Mouse (Mus musculus) CH12.LX (cell line): ENCODE results near the gene Bud13. TPM values are rescaled to one million over a fixed set of nuclear protein-coding genes. Genes with fewer than 3 reads are reported as not detected.

Source experiments
- DNase-seq: peaks from one replicate; pipeline ENCODE4 v3.0.0-alpha.2; 2013; ENCODE audit errors: extremely low read depth
- H3K27ac ChIP-seq: 2 replicates; pipeline ENCODE4 v1.5.1; 2012; ENCODE audit warnings: low read depth, mild to moderate bottlenecking, control low read depth, moderate library complexity; ENCODE audit not compliant: insufficient read depth
- H3K27me3 ChIP-seq: replicated peaks from 2 replicates; pipeline ENCODE3; 2012; ENCODE audit warnings: inconsistent platforms
- H3K36me3 ChIP-seq, 2 experiments: replicated peaks in 1 of 2; 2 replicates each; pipeline versions ENCODE3 to v1.6.1; 2012; ENCODE audit warnings: inconsistent platforms in 1 of 2, low read length in 1 of 2, mild to moderate bottlenecking in 1 of 2, mixed read lengths in 1 of 2, moderate library complexity in 1 of 2; ENCODE audit not compliant: control insufficient read depth in 1 of 2, insufficient read depth in 1 of 2
- H3K4me1 ChIP-seq, 2 experiments: 2 replicates each; pipeline ENCODE4 v1.6.1; 2012; ENCODE audit warnings: inconsistent platforms in 1 of 2, moderate library complexity in 1 of 2; ENCODE audit not compliant: insufficient read depth in 2 of 2, control insufficient read depth in 1 of 2
- H3K4me2 ChIP-seq: 2 replicates; pipeline ENCODE4 v1.6.1; 2012; ENCODE audit warnings: low read depth, mild to moderate bottlenecking, control low read depth; ENCODE audit not compliant: poor library complexity, insufficient read depth, severe bottlenecking
- H3K4me3 ChIP-seq, 3 experiments: fragments of 150-350 bp in 1 of 3; sonication (generic) in 1 of 3; replicated peaks in 1 of 3; 2 replicates each; pipeline versions ENCODE3 to v1.5.1; 2011 to 2012; ENCODE audit warnings: low read depth in 2 of 3, low read length in 2 of 3, mild to moderate bottlenecking in 2 of 3, moderate library complexity in 2 of 3, control low read depth in 1 of 3, improper control_type of control experiment in 1 of 3, inconsistent platforms in 1 of 3, mixed read lengths in 1 of 3; ENCODE audit not compliant: poor library complexity in 1 of 3
- H3K79me2 ChIP-seq: replicated peaks from 2 replicates; pipeline ENCODE4 v1.6.1; 2012; ENCODE audit warnings: mild to moderate bottlenecking, moderate library complexity; ENCODE audit not compliant: control insufficient read depth, poor library complexity, insufficient read depth, severe bottlenecking; ENCODE audit errors: extremely low read depth
- H3K9ac ChIP-seq: 2 replicates; pipeline ENCODE4 v1.6.1; 2012; ENCODE audit warnings: low read depth, mild to moderate bottlenecking, control low read depth, moderate library complexity; ENCODE audit not compliant: insufficient read depth
- H3K9me3 ChIP-seq: replicated peaks from 2 replicates; pipeline ENCODE3; 2012; ENCODE audit warnings: low read length, inconsistent platforms, mixed read lengths
- ELF1 ChIP-seq: IDR thresholded peaks from 2 replicates; pipeline ENCODE4 v1.6.1; 2014; ENCODE audit warnings: low read depth, mild to moderate bottlenecking, inconsistent platforms, low read length, improper control_type of control experiment
- GABPA ChIP-seq: IDR thresholded peaks from 2 replicates; pipeline ENCODE4 v1.6.1; 2012; ENCODE audit warnings: low read depth, low read length, improper control_type of control experiment, inconsistent platforms; ENCODE audit not compliant: insufficient replicate concordance
- HCFC1 ChIP-seq: IDR thresholded peaks from 2 replicates; pipeline ENCODE4 v1.6.1; 2012; ENCODE audit warnings: low read depth, mild to moderate bottlenecking, inconsistent platforms, low read length, improper control_type of control experiment
- IRF4 ChIP-seq: IDR thresholded peaks from 2 replicates; pipeline ENCODE4 v1.6.1; 2014; ENCODE audit warnings: low read depth, mild to moderate bottlenecking, inconsistent platforms, low read length, improper control_type of control experiment
- MAX ChIP-seq: IDR thresholded peaks from 2 replicates; pipeline ENCODE4 v1.6.1; 2011; ENCODE audit warnings: low read length, improper control_type of control experiment
- MAZ ChIP-seq: IDR thresholded peaks from 2 replicates; pipeline ENCODE4 v1.6.1; 2012; ENCODE audit warnings: low read depth, mild to moderate bottlenecking, inconsistent platforms, low read length, improper control_type of control experiment, moderate library complexity
- MYC ChIP-seq: IDR thresholded peaks from 2 replicates; pipeline ENCODE4 v1.6.1; 2011; ENCODE audit warnings: low read depth, mild to moderate bottlenecking, improper control_type of control experiment, low read length
- NELFE ChIP-seq: IDR thresholded peaks from 2 replicates; pipeline ENCODE4 v1.6.1; 2011; ENCODE audit warnings: low read depth, low read length, improper control_type of control experiment
- POLR2A ChIP-seq: IDR thresholded peaks from 2 replicates; pipeline ENCODE4 v1.6.1; 2011; ENCODE audit warnings: low read depth, mild to moderate bottlenecking, improper control_type of control experiment, low read length
- SMC3 ChIP-seq: IDR thresholded peaks from 2 replicates; pipeline ENCODE4 v1.6.1; 2011; ENCODE audit warnings: low read depth, low read length, improper control_type of control experiment
- UBTF ChIP-seq: IDR thresholded peaks from 2 replicates; pipeline ENCODE4 v1.6.1; 2012; ENCODE audit warnings: low read depth, mild to moderate bottlenecking, inconsistent platforms, low read length, improper control_type of control experiment, moderate library complexity
- USF1 ChIP-seq: IDR thresholded peaks from 2 replicates; pipeline ENCODE4 v1.6.1; 2014; ENCODE audit warnings: low read depth, mild to moderate bottlenecking, inconsistent platforms, low read length, improper control_type of control experiment
- ZC3H11A ChIP-seq: IDR thresholded peaks from 2 replicates; pipeline ENCODE4 v1.6.1; 2012; ENCODE audit warnings: low read depth, mild to moderate bottlenecking, inconsistent platforms, low read length, improper control_type of control experiment
- ZMIZ1 ChIP-seq: IDR thresholded peaks from 2 replicates; pipeline ENCODE4 v1.6.1; 2012; ENCODE audit warnings: low read depth, mild to moderate bottlenecking, inconsistent platforms, low read length, improper control_type of control experiment
- dilution Hi-C: fragments of 300-500 bp; cut with MboI; formaldehyde crosslinking; loops from 2 replicates; pipeline ENCODE4 v1.14.3; 2020; ENCODE audit warnings: low sequenced_read_pairs; ENCODE audit not compliant: extremely low pct_unique_long_range_greater_than_20kb, extremely low pct_ligation_motif_present
- in situ Hi-C: fragments of 300-500 bp; cut with MboI; formaldehyde crosslinking; loops from 3 replicates; pipeline ENCODE4 v1.14.3; 2019; ENCODE audit warnings: low sequenced_read_pairs, low pct_ligation_motif_present, low pct_unique_long_range_greater_than_20kb, mixed read lengths
- polyA plus RNA-seq: library from polyadenylated mRNA; unstranded; fragments of >175 nt; gene quantifications from 2 replicates; pipeline ENCODE4 v1.2.1, GENCODE M21; 2012; ENCODE audit warnings: low read depth; ENCODE audit not compliant: insufficient read length
- total RNA-seq, 2 experiments: library from RNA; depleted of rRNA; stranded (reverse); fragments of 300-350 nt in 1 of 2; fragments of >200 nt in 1 of 2; gene quantifications; 2 replicates each; pipeline ENCODE4 v1.2.3; 2012 to 2014

Gene Bud13
- total and polyA plus RNA-seq, 3 experiments, result 14.4 to 32.5 (median 15.9) TPM

DNA sequence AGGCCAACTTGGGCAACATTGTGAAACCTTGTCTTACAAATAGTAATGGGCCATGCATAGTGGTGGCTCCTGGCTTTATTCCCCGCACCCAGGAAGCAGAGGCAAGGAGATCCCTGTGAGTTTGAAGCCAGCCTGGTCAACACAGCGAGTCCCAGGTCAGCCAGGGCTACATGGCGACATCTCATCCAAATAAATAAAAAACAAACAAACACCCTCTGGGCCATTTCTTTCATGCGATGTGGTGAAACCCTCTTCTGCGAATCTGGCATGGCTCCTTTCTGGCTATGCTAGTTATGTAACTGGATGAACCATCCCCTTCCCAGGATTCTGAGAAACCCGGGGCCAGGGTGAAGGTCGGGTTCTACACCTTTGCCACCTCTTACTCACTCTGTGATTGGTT, 26.6 kb upstream of the Bud13 start:
- Histone ChIP-seq H3K27ac (no peak overlapping the region), H3K4me1 (peaks cover 3 to 12% of the 10 kb centered on the region in 2 experiments), H3K4me3 (no peak overlapping the region), H3K9ac (no peak overlapping the region), H3K27me3 (peaks cover 2% of the 10 kb centered on the region), H3K79me2 (no peaks in the 10 kb centered on the region), H3K4me2 (no peak overlapping the region), H3K36me3 (no peaks in the 10 kb centered on the region), H3K9me3 (no peaks in the 10 kb centered on the region)
- DNase-seq, result no peak
- in situ Hi-C loops (no loop called here), dilution Hi-C loops (no loop called here)
- TF ChIP-seq GABPA, result no peak
- no peak for TF ChIP-seq MAZ
- TF ChIP-seq USF1, result no peak

DNA sequence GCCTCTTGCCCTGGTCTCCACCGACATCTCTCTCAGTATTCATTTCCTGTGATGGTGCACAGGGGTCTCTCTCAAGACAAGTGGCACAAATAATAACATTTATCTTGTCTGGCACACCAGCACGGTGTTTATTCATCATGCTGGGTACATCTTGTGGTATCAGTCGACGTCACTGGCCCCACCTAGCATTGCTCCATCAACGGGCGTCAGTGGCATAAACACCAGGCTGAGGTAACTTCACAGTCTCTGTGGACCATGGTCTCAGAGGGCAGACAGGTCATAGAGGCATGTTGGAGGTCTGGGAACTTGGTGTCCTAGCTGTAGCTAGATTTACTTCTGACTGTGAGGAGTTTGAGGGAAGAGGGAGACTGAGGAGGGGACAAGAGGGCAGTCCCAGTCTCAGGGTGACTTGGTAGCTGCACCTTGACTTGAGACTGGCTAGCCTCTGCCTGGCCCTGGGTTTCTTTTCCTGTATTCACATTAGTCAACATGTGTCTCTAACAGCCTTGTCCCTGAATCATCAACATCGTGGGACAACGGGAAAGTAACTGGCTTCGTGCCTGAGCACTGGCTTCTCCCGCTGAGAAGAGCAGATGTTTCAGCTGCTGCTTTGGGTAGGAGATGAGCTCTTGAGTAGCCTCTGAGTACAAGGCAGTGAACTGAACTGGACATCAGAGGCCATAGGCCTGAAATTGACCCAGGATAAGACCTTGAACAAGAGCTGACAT, 26.0 kb upstream of the Bud13 start:
- Histone ChIP-seq H3K36me3 (no peaks in the 10 kb centered on the region), H3K4me1 (peaks cover 3 to 12% of the 10 kb centered on the region in 2 experiments), H3K27me3 (no peaks in the 10 kb centered on the region), H3K9ac (no peak overlapping the region), H3K9me3 (no peaks in the 10 kb centered on the region), H3K4me3 (peak overlapping the region in 2 of 3 experiments; percentile 21 to 38), H3K4me2 (no peak overlapping the region), H3K79me2 (no peaks in the 10 kb centered on the region), H3K27ac (no peak overlapping the region)
- DNase-seq, result no peak
- TF ChIP-seq NELFE, result no peak
- no peak for TF ChIP-seq IRF4
- TF ChIP-seq ZC3H11A, result no peak
- no peak for TF ChIP-seq UBTF
- in situ Hi-C loops, result no loop called here
- dilution Hi-C loops, result no loop called here

DNA sequence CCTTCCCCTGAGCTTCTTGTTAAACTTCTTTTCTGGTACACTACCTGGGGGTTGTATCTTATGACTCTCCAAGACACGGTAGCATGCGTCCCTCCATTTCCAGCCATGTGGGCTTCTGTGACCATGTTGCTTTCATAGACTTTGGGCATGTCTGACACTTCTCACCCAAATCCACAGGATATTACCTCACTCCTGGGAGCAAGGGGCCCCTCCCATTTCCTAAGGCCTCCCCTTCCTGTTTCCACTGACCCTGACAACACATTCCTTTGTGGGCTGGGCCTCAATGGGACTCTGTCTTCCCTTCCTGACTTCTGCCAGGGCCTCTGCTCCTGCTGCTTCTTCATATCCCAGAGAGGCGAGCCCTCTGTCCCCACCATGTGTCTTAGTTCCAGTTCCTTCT, 25.3 kb upstream of the Bud13 start:
- Histone ChIP-seq H3K36me3 (no peaks in the 10 kb centered on the region), H3K27ac (no peak overlapping the region), H3K4me2 (no peak overlapping the region), H3K4me1 (peaks cover 3 to 12% of the 10 kb centered on the region in 2 experiments), H3K27me3 (no peaks in the 10 kb centered on the region), H3K4me3 (peak overlapping the region in 2 of 3 experiments; percentile 21 to 38), H3K9me3 (no peaks in the 10 kb centered on the region), H3K9ac (no peak overlapping the region), H3K79me2 (no peaks in the 10 kb centered on the region)
- dilution Hi-C loops (no loop called here), in situ Hi-C loops (no loop called here)
- DNase-seq, result peak; percentile 62
- TF ChIP-seq MYC (peak; percentile 56; the same call in 1 of the 2 replicates), ZMIZ1 (no peak), POLR2A (peak; percentile 53), ELF1 (no peak), SMC3 (no peak), MAX (peak; percentile 27; the same call in 1 of the 2 replicates), HCFC1 (peak; percentile 46)
